Mouse (Mus musculus) T-helper 17 cell (primary cell): ENCODE results near the gene Ice1.

Experiments used
- in situ Hi-C, 2 experiments: fragments of 300-600 bp; cut with MboI, MseI; formaldehyde crosslinking; loops; 1 replicate in 1 of 2; 2 replicates in 1 of 2; pipeline ENCODE4 v1.15.1; 2025; ENCODE audit warnings: high pct_unique_total_duplicates in 2 of 2

Ice1 gene

DNA sequence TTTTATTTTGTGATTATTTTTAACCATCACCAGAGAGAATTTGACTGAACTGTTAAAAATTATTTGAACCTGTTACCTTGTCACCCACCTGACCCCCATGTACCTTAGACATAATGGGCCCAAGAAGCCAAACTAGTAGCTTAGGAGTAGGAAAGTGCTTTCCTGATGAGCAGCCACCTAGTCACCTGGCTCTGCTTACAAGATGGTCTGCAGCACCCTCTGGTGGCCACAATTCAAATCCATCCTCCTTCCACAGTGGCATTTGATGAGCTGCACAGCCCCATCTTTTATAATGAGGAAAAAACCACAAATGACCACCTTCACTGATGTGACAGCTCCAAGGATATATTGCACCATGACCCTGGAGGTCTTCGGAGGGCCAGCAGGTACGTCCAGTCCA, 50.5 kb downstream of the Ice1 start:
- in situ Hi-C loops: loop anchor here in 1 of 2 experiments (5.0 kb wide), 1 partner anchor 895 kb away; no protein-coding TSS in a partner anchor

DNA sequence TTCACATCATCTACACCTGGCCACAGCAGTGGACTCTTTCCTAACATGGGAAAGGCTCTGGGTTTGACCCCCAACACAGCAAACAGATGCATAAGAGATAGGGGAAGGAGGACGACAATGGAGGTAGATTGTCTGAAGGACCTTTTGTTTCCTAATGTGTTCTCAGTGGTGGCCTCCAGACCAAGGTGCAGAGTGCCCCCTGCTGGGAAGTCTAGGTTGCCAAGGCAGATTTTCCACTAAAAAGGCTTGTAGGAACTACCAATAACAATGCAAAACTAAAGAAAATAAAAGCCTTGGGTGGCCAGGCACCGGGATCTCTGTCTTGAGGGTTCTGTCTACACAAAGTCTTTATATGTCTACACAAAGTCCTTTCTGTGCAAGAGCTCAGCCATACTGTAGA, 54.9 kb downstream of the Ice1 start:
- in situ Hi-C loops: no loop called here

DNA sequence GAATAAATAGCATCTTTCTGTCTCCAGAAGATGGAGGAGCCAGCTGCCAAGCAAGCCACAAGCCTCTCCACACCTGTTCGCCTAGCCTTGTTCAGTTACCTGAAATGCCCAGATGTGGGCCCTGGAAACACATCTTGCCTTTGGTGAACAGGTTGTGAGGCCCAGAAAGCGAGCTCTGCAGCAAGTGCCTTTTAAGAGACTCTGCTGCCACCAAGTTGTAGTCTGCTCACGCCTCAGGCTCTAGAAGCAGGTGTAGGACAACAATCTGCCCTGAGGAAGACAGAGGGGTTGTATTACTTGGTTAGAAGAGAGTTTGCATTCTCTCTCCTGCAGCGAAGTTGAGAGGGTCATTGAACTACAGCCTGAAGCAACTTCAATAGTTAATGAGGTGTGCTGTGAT, 55.9 kb downstream of the Ice1 start:
- in situ Hi-C loops: no loop called here

- in situ Hi-C loops: loop anchor here in 1 of 2 experiments (10.0 kb wide), 1 partner anchor 879 kb away; no protein-coding TSS in a partner anchor
Measured at GRCm38 (mm10) chr13:70574216-70574615, 63.2 kb downstream of the Ice1 start.

GRCm38 (mm10) chr13:70567889-70568288, 69.5 kb downstream of the Ice1 start:
- in situ Hi-C loops: no loop called here

GRCm38 (mm10) chr13:70553456-70553855, 84.0 kb downstream of the Ice1 start:
- in situ Hi-C loops: loop anchor here in 1 of 2 experiments (10.0 kb wide), 1 partner anchor 411 kb away; no protein-coding TSS in a partner anchor

GRCm38 (mm10) chr13:70547457-70547856, 90.0 kb downstream of the Ice1 start:
- in situ Hi-C loops: loop anchor here in 1 of 2 experiments (10.0 kb wide), 1 partner anchor 1307 kb away; no protein-coding TSS in a partner anchor

GRCm38 (mm10) chr13:70545261-70545660, 92.2 kb downstream of the Ice1 start:
- in situ Hi-C loops: loop anchor here in 1 of 2 experiments (10.0 kb wide), 1 partner anchor 1310 kb away; no protein-coding TSS in a partner anchor

GRCm38 (mm10) chr13:70539842-70540241, 97.6 kb downstream of the Ice1 start:
- in situ Hi-C loops: loop anchor here in 1 of 2 experiments (10.0 kb wide), 1 partner anchor 1315 kb away; no protein-coding TSS in a partner anchor

GRCm38 (mm10) chr13:70533412-70533811, 104.0 kb downstream of the Ice1 start:
- in situ Hi-C loops: no loop called here

DNA sequence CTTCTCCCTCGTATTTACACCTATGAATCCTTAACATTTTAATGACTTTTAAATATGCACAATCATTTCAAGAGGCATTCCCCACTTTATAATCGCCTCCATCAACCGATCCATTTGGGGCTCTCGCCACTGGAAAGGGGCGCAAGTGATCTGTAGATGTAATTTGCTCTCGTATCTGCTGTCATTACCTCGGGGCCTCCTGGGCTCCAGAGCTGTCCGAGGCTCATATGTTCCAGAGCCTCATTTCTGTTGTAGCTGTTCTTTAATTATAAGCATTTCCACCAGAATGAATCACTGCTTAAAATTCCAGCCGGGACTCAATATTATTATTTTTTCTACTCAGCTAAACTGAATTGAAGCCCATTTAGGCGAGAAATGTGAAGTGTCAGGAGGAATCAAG, 104.7 kb downstream of the Ice1 start:
- in situ Hi-C loops: no loop called here

DNA sequence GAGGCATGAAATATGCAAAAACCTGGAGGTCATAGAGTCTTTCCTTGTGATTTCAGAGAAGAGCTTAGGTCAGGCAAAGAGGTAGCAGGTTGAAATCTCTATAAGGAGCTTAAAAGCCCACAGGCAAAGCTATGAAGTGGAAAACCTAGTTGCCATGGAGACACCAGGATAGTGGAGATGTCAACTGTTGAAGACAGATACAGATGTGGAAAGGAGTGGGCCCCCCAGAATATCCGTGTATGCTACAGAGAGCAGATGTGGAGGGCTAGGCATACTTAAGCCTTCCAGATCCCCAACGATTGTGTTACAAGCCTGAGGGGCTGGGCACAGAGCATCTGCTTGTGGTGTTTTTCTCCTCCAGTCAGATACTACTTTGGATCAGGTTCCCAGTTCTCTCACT, 119.8 kb downstream of the Ice1 start:
- in situ Hi-C loops: no loop called here

DNA sequence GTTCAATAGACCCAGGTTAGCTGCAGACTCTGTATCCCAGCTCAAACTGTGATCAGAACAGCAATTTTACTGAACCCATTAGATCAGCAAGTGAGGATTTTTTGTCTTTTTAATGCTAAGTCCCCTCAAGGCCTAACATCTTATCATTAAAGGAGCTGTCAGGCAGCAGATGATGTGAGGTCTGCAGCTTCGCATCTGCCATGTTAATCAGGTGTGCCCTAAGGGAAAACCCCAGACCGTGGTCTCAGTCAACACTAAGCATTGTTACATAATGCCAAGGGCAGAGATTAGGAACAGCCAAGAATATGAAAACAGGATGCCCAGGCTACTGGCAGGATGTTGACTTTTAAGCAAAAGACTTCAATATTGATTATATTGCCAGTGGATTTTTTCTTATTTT, 122.4 kb downstream of the Ice1 start:
- in situ Hi-C loops: no loop called here

- in situ Hi-C loops: no loop called here
Measured at GRCm38 (mm10) chr13:70510199-70510598, 127.2 kb downstream of the Ice1 start.

- in situ Hi-C loops: no loop called here
Measured at GRCm38 (mm10) chr13:70509375-70510016, 127.9 kb downstream of the Ice1 start.

DNA sequence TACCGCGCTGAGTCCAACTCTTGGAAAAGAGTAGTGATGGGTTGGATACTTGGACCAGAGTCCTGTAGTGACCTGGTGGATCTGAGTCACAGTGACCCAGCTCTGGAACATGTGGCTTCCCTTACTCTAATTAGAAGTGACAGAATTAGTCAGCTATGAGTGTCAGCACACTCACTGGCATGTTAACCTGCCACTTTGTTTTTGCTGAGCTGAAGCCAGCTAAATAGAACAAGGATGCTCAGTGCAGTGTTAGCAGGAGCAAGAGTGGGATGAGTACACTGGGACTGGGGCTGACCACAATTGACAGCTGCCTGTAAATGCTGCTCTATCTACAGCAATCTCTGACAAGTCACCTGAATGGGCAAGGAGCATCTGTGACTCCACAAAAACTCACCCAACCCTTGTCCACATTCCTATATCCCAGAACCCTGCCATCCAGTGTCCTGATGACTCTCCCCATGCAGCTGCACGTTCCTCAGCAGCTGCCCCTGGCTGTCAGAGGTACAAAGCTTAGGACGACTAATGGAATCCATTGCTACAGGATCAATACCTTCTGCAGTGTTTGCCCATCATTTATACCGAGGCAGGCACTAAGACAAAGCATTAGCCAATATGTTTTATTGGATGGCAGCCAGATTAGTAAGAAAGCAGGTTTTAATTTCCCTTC, 128.6 kb downstream of the Ice1 start:
- in situ Hi-C loops: no loop called here
